Mouse (Mus musculus) adrenal gland, postnatal 4 days (tissue): Measurements from ENCODE around the gene Abhd8. TPM values are rescaled to one million over a fixed set of nuclear protein-coding genes. Genes with fewer than 3 reads are reported as not detected.
A peak's percentile ranks its signal among the peaks of the same experiment; 100 is the strongest.

Experiments
- DNase-seq, 2 experiments: peaks; one replicate each; pipeline ENCODE4 v3.0.0; 2021 to 2022; ENCODE audit warnings: low spot score in 2 of 2, mixed read lengths in 2 of 2
- total RNA-seq, 2 experiments: library from RNA; stranded (reverse); gene quantifications; 2 replicates each; pipeline ENCODE4 v1.2.3; 2021

Abhd8 gene
- total RNA-seq, 2 experiments from 2014 or later, result 58.9 to 65.9 TPM

- DNase-seq, result no peak
Measured at GRCm38 (mm10) chr8:71483932-71484331, 20.5 kb upstream of the Abhd8 start.

GRCm38 (mm10) chr8:71478943-71479342 is 15.5 kb upstream of the Abhd8 start:
- DNase-seq, result no peak

- DNase-seq, result no peak
Measured at GRCm38 (mm10) chr8:71477196-71477845, 13.9 kb upstream of the Abhd8 start.

- peak; percentile 72 to 77 for DNase-seq
Measured at GRCm38 (mm10) chr8:71476099-71476940, 12.9 kb upstream of the Abhd8 start.

- DNase-seq, result no peak
Measured at GRCm38 (mm10) chr8:71475702-71476075, 12.2 kb upstream of the Abhd8 start.

- DNase-seq, result no peak
Measured at GRCm38 (mm10) chr8:71474785-71475701, 11.6 kb upstream of the Abhd8 start.

- DNase-seq, result no peak
Measured at GRCm38 (mm10) chr8:71474344-71474743, 10.9 kb upstream of the Abhd8 start.

- no peak for DNase-seq
Measured at GRCm38 (mm10) chr8:71472601-71473386, 9.3 kb upstream of the Abhd8 start.

- DNase-seq, result no peak
Measured at GRCm38 (mm10) chr8:71471861-71472260, 8.4 kb upstream of the Abhd8 start.

GRCm38 (mm10) chr8:71470913-71471255 is 7.4 kb upstream of the Abhd8 start:
- DNase-seq, result no peak

- DNase-seq, result no peak
Measured at GRCm38 (mm10) chr8:71470146-71470912, 6.9 kb upstream of the Abhd8 start.

- no peak for DNase-seq
Measured at GRCm38 (mm10) chr8:71469411-71469810, 6.0 kb upstream of the Abhd8 start.

GRCm38 (mm10) chr8:71468916-71469315 is 5.5 kb upstream of the Abhd8 start, which contains the start of gene Dda1:
Gene Dda1, plus strand, starts transcription at chr8:71469199.
- DNase-seq, result peak; percentile 86 to 94

GRCm38 (mm10) chr8:71468001-71468400 is 4.5 kb upstream of the Abhd8 start:
- no peak for DNase-seq

- DNase-seq, result no peak
Measured at GRCm38 (mm10) chr8:71467201-71467600, 3.7 kb upstream of the Abhd8 start.

- DNase-seq, result no peak
Measured at GRCm38 (mm10) chr8:71466198-71466597, 2.7 kb upstream of the Abhd8 start.

- no peak for DNase-seq
Measured at GRCm38 (mm10) chr8:71465733-71466132, 2.3 kb upstream of the Abhd8 start.

- peak; percentile 89 to 96 for DNase-seq
Measured at GRCm38 (mm10) chr8:71464513-71465500, 1.4 kb upstream of the Abhd8 start, which contains the start of gene Mrpl34. Gene Mrpl34, plus strand, starts transcription at chr8:71464959.

GRCm38 (mm10) chr8:71462786-71463185 is 669 bp downstream of the Abhd8 start:
- no peak for DNase-seq
